Mouse (Mus musculus): ENCODE results near the gene Shld1.

Gene Shld1

DNA sequence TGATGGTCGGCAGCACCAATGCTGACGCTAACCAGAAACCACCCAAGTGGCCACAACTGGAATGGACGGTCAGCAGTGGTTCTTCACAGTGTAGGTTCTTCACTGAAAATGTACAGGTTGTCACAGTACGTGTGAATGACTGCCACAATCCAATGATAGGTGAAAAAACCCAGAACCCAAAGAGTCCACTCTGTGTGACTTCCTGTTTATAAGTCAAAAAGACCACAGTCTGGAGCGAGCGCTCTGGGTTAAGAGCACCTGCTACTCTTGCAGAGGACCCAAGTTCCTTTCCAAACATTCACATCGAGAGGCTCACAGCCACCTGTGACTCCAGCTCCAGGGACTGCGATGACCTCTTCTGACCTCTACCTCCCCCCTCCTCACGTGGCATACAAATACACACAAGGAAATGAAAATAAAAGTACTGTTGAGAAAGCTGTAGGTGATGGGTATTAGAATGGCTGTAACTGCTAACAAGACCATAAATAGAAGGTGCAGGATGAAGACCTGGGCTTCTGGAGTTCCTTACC is 38.7 kb downstream of the Shld1 start:
- DNase-seq, result no peak

GRCm38 (mm10) chr2:132726156-132726555 is 39.4 kb downstream of the Shld1 start:
- DNase-seq, result no peak

- no peak for DNase-seq
Observed at GRCm38 (mm10) chr2:132732940-132733339, 46.2 kb downstream of the Shld1 start.

DNA sequence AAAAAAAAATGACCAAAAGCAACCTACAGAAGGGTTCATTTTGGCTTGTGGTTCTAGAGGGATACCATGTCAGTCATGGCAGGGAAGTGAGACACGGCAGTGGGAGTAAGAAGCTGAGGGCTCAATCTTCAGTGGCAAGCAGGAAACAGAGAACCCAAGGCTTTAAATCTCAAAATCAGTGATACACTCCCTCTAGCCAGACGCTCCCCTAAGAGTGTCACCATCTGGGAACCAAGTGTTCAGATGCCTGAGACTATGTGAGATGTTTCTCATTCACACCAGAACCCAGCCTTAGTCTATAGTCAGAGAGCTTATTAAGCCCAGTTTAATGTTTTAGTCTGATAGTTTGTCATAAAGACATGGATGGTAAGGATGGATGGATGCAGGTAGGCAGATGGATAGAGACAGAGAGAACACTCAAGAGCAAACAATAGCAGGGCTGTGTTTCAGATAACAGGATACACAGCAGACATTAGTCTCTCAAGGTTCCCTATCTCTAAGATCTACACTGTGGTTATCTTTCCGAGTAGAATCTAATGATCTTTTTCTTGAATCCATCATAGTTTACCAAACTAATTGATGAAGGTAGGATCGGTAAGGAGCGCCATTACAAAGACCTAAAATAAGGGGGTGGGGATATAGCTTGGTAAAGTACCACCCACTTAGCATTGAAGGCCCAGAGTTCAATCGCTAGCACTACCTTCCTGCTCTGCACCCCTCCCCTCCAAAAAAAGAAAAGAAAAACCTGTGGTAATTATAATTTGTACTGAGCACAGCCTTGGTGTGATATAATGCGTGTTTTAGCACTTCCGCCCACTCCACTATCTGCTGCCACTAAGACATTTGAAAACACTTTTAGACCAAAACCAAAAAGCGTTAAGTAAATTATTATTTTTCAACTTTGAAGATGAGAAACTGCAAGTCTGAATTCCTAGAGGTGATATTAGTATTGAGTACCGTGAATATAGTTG is 47.2 kb downstream of the Shld1 start:
- DNase-seq, result no peak

- no peak for DNase-seq
Observed at GRCm38 (mm10) chr2:132738816-132739432, 52.2 kb downstream of the Shld1 start.

GRCm38 (mm10) chr2:132741862-132742347 is 55.2 kb downstream of the Shld1 start:
- DNase-seq, result no peak

DNA sequence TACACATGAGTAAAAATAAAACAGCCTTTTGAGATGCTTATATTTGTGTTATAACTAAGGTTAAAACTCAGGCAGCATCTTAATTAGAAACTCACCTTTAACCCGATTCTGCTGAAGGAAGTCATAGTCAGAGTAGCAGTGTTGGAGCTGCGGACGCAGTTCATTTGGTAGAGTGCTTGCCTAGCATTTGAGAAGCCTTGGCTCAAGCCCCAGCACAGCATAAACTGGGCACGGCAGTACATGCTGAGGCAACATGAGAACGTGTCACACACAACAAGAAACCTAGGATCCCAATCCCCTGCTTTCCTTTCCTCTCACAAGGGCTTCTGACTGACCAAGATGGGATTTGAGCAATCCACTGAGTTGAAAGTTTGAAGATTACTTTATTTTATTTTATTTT is 58.1 kb downstream of the Shld1 start:
- no peak for DNase-seq

DNA sequence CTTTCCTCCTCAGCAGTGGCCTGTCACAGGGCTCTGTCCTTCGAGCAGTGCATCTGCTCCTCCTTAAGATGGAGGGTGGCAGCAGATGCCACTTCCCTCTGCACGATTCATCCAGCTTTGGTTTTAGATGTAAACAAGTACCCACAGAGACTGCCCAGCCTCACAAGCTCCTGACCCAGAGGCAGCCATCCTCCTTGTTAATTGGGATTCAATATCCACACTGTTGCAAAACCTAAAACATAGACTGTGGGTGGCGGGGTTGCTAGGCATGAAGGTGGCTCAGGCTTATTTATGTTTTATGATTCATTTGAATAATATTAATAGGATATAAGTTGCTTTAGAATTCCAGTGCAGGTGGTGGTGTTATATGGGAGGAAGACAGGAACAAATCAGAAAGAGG is 59.4 kb downstream of the Shld1 start:
- DNase-seq, result no peak

DNA sequence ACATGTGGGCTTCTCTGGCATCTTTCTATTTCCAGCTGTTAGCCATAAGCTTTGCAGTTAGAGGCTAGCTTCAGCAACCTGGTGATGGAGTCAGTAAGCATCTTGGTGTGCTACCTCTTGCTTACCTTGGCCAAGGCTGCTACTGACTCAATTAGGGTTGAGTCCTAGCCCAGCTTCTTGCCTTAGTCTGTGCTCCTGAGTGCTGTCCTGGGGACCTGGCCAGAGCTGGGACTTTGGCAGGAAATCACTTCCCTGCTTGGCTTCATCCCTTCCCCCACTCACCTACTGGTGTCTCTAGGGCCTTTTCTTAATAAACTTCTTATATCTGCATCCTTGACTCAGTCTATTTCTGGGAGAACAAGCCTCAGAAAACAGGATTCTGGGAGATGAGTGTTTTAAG is 64.0 kb downstream of the Shld1 start:
- DNase-seq, result no peak

- DNase-seq, result no peak
Observed at GRCm38 (mm10) chr2:132751141-132752066, 64.7 kb downstream of the Shld1 start.

- no peak for DNase-seq
Observed at GRCm38 (mm10) chr2:132752398-132752797, 65.7 kb downstream of the Shld1 start.

DNA sequence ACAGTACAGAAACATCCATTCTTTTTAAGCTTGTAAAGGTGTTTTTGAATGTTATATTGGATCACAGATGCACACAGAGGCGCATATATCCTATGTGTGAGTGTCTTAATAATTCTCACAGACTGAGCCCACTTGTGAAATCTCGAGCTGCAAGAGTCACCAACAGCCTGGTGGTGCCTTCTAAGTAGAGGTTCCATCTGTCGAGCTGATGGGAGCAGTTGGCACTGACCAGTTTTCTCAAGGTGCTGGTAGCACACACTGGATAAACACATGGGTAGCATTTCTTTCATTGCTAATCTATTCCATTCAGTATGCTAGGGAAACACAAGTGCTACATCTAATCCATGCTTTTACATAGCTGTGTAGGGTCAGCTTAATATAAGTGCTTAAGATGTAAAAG is 66.4 kb downstream of the Shld1 start:
- DNase-seq, result no peak

DNA sequence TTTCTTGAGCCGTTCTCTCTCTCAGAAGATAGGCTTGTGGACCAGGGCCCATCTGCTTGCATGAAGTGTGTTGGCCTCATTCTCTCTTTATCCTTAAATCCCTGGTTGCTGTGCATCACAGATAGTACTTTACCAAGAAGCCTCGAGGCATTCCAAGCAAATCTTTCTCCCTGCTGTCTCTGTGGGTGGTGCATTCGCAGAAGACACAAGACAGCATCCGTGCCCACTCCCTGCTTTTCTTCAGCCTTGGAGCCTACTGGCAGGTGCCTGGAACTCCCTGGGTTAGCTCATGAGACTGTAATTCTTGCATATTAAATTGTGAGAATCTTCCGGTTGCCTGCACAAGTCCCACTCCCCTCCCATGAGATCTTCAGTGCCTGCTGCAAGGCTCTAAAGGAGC is 71.2 kb downstream of the Shld1 start:
- DNase-seq, result no peak

DNA sequence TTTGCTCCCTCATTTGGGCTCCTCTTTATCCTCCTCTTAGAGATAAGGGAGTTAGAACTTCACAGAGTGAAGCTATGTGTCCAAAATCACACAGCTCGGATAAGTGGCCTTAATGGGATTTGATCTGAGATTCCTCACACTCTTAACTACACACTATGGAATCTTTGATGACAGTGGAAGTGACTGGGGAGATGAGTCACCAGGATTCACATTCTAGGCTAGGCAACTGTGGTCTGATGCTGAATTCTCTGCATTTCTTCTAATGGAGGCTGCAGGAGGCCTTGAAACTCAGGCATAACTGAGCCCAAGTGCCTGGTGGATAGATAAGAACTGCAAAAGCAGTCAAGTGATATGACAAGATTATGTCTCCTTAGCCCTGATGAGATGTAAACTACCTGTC is 84.1 kb downstream of the Shld1 start:
- DNase-seq, result no peak

- no peak for DNase-seq
Observed at GRCm38 (mm10) chr2:132780978-132781377, 94.2 kb downstream of the Shld1 start, which contains the start of gene Chgb. Gene Chgb, plus strand, starts transcription at chr2:132781278.

GRCm38 (mm10) chr2:132781439-132782068 is 94.8 kb downstream of the Shld1 start:
- peak; percentile 85 for DNase-seq

GRCm38 (mm10) chr2:132784039-132784438 is 97.3 kb downstream of the Shld1 start:
- no peak for DNase-seq

DNA sequence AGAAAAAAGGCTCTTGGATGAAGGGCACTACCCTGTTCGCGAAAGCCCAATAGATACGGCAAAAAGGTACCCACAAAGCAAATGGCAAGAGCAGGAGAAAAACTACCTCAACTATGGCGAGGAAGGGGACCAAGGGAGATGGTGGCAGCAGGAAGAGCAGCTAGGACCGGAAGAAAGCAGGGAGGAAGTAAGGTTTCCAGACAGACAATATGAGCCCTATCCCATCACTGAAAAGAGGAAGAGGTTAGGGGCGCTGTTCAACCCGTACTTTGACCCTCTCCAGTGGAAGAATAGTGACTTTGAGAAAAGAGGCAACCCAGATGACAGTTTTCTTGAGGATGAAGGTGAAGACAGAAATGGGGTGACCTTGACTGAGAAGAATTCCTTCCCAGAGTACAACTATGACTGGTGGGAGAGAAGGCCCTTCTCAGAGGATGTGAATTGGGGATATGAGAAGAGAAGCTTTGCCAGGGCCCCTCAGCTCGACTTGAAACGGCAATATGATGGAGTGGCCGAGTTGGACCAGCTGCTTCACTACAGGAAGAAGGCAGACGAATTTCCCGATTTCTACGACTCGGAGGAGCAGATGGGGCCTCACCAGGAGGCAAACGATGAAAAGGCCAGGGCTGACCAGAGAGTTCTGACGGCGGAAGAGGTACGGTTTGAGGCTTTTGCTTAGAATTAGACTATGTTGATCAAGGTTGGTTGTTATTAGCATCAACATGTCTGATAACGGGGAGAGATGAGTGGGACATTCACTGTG is 106.9 kb downstream of the Shld1 start:
- no peak for DNase-seq

- no peak for DNase-seq
Observed at GRCm38 (mm10) chr2:132794204-132794586, 107.5 kb downstream of the Shld1 start.
